Mouse (Mus musculus) liver, embryonic 11.5 days (tissue): ENCODE data around the gene Hspa8. TPM values are rescaled to one million over a fixed set of nuclear protein-coding genes. Genes with fewer than 3 reads are reported as not detected.
A peak's percentile ranks its signal among the peaks of the same experiment; 100 is the strongest.

ENCODE experiments used
- ATAC-seq: fragments of 200-750 bp; cut with Nextera tagmentation; replicated peaks from 2 replicates; pipeline ENCODE4 v1.8.0; 2017; ENCODE audit warnings: moderate number of reproducible peaks, mild to moderate bottlenecking, moderate TSS enrichment, moderate library complexity; ENCODE audit not compliant: low FRiP score
- DNase-seq: peaks from one replicate; pipeline ENCODE4 v3.0.0-alpha.2; 2017; ENCODE audit warnings: low spot score
- H3K27ac ChIP-seq: fragments of 300-500 bp; sonication (generic); 2 replicates; pipeline ENCODE4 v1.5.1; 2014; ENCODE audit warnings: mild to moderate bottlenecking, low read depth, low read length, control low read depth
- H3K27me3 ChIP-seq: fragments of 300-500 bp; sonication (generic); replicated peaks from 2 replicates; pipeline ENCODE4 v1.6.1; 2014; ENCODE audit warnings: low read length, mixed read lengths; ENCODE audit not compliant: control insufficient read depth, insufficient read depth
- H3K36me3 ChIP-seq: fragments of 300-500 bp; sonication (generic); 2 replicates; pipeline ENCODE4 v1.6.1; 2014; ENCODE audit warnings: mild to moderate bottlenecking, low read length, moderate library complexity, mixed read lengths; ENCODE audit not compliant: control insufficient read depth, insufficient read depth
- H3K4me1 ChIP-seq: fragments of 300-500 bp; sonication (generic); replicated peaks from 2 replicates; pipeline ENCODE4 v1.6.1; 2014; ENCODE audit warnings: low read length, mixed read lengths; ENCODE audit not compliant: control insufficient read depth, insufficient read depth
- H3K4me2 ChIP-seq: fragments of 300-500 bp; sonication (generic); 2 replicates; pipeline ENCODE4 v1.6.1; 2014; ENCODE audit warnings: mild to moderate bottlenecking, control low read depth, moderate library complexity
- H3K4me3 ChIP-seq: fragments of 300-500 bp; sonication (generic); 2 replicates; pipeline ENCODE4 v1.5.1; 2014; ENCODE audit warnings: low read depth, low read length, control low read depth
- H3K9ac ChIP-seq: fragments of 300-500 bp; sonication (generic); 2 replicates; pipeline ENCODE4 v1.6.1; 2014; ENCODE audit warnings: low read depth, low read length, control low read depth
- H3K9me3 ChIP-seq: fragments of 300-500 bp; sonication (generic); 2 replicates; pipeline ENCODE4 v1.6.1; 2016; ENCODE audit warnings: low read length, inconsistent platforms, mixed read lengths; ENCODE audit not compliant: control insufficient read depth
- WGBS: fragments of 180-500 bp; shearing (Covaris S2); extraction: QIAGEN DNeasy Blood & Tissue Kit; methylation state at CpG from one replicate; pipeline ENCODE4 v1.1.7; 2014; 5-methylcytosine and 5-hydroxymethylcytosine counted together
- polyA plus RNA-seq: library from polyadenylated mRNA; unstranded; fragments of >200 nt; fragmentation: Nextera tagmentation; extraction: Ambion mirVana; gene quantifications from 2 replicates; pipeline ENCODE4 v1.2.1, GENCODE M21; 2014

Hspa8 gene
- polyA plus RNA-seq, result 3,603 and 3,888 TPM in 2 replicates

DNA sequence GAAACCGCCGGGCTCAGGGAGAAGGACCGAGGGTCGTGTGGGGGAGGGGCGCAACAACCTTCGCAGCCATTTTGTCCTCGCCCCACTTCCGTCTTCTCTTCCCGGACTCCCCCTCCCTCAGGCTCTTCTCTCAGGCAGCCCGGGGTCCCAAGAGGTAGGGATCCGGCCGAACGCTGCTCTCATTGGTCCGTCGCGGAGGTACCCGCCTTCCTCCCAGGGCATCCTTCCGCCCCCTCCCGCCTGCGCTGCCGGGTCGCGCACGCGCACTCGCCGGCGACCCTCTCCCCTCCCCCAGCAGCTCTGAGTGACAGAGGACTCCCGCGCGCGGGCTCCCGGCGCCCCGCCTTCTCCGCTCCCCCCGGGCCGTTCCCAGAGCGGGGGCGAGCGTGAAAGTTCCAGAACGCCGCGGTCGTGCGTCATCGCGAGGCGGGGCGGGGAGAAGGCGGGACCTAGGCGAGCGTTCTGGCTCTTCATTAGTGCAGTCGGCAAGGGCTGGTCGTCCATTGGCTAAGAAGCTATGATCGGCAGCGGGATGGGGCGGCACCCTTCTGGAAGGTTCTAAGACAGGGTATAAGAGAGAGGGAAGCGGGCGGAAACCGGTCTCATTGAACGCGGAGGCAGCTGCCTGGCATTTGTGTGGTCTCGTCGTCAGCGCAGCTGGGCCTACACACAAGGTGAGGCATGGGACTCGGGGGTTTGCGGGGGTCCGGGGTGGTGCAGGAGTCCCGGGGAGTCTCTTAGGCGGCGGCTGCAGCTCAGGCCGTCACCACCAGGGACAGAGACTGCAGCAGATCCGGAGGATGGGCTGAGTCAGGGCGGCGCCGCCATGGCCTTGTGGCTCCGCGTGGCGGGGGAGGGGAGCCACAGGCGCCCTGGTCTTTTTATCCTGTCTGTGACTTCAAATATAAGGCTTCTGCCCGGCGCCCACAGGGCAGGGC is at the start of gene Hspa8:
Gene Hspa8, plus strand, starts transcription at position 310 of the 938 bp plus-strand sequence.
- H3K27me3 ChIP-seq, result no peaks in the 10 kb centered on the region
- peak; percentile 100 for DNase-seq
- H3K9ac ChIP-seq, result peak within 1 kb of the TSS; percentile 100
- WGBS, result under 1% methylated on average over 82 of the region's 83 CpGs
- peak within 1 kb of the TSS; percentile 99 for H3K27ac ChIP-seq
- H3K4me3 ChIP-seq, result peak within 1 kb of the TSS; percentile 99
- peaks cover 17% of the 10 kb centered on the region for H3K36me3 ChIP-seq
- peak; percentile 91 for ATAC-seq
- H3K9me3 ChIP-seq, result no peaks in the 10 kb centered on the region
- peak within 1 kb of the TSS; percentile 90 for H3K4me2 ChIP-seq
- H3K4me1 ChIP-seq, result peaks cover 22% of the 10 kb centered on the region

DNA sequence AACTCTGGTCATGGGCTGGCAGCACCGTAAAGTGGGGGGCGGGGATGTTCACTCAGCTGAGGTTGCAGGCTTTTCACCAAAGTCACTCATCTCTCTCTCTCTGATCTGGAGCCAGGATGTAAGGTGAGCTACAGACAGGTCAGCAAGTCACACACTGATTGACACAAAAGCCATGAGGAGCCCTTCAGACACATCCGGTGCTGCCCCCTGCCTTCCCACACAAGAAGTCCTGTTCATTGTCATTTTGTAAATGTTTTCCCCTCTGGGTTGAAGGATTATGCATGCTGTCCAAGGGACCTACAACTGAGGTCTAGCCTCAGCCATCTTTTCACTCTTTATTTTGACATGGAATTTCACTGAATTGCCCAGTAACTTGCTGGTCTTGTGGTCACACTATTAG is 49.0 kb upstream of the Hspa8 start:
- Histone ChIP-seq H3K27ac (no peak overlapping the region), H3K36me3 (no peaks in the 10 kb centered on the region), H3K9ac (no peak overlapping the region), H3K9me3 (no peaks in the 10 kb centered on the region), H3K4me1 (peaks cover 4% of the 10 kb centered on the region; the same call in 1 of the 2 replicates), H3K4me2 (no peak overlapping the region), H3K4me3 (no peak overlapping the region), H3K27me3 (no peaks in the 10 kb centered on the region)
- 58% methylated on average over 3 of the region's 3 CpGs for WGBS
- no peak for DNase-seq
- ATAC-seq, result no peak

DNA sequence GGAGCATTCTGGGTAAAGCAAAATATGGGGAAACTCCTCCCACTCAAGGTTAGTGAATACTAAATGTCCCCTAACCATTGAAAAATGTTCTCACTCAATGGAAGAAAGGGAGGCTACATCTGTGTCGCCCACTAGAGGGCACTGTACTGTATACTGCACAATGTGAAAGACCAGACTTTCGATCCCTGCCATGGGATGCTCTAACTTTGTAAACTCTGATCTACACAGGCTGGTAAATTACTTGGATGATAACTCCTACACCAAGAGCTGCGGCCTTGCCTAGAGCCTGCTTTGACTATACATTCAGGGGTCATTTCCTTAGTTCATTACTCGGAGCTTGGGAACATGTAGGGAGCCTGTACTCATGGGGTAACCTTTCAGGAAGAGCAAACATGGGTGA is 44.4 kb upstream of the Hspa8 start:
- no peak overlapping the region for H3K27ac ChIP-seq
- no peak overlapping the region for H3K9ac ChIP-seq
- H3K4me2 ChIP-seq, result peak overlapping the region; percentile 58
- no peaks in the 10 kb centered on the region for H3K27me3 ChIP-seq
- H3K9me3 ChIP-seq, result no peaks in the 10 kb centered on the region
- peaks cover 9% of the 10 kb centered on the region for H3K4me1 ChIP-seq
- DNase-seq (peak; percentile 57), ATAC-seq (no peak; the same call in 1 of the 2 replicates)
- H3K36me3 ChIP-seq, result no peaks in the 10 kb centered on the region
- peak overlapping the region; percentile 28 for H3K4me3 ChIP-seq
- 14% methylated on average over 4 of the region's 4 CpGs for WGBS

DNA sequence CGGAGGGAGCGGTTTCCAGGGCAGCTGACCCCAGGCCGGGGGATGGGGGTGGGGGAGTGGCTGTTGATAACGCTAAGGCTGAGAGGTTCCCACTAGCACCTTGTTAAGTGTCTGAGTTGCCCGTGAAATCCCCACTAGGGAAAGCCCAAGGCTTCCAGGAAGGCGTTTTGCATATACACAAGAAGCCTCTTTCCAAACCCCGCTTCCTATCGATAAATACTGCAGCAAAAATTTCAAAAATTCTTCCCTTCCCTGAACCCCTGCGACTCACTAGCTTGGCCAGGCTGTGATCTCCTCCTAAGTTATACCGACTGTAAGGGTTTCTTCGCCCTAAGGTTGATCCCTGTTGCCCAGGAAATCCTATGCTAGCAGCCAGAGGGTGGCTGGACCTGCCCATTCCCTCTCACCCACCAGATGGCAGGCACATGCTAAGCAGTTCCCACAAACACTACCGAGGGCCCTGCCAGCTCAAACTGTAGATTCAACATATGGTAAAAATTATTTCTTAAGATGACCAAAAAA is 43.6 kb upstream of the Hspa8 start:
- WGBS, result 11% methylated on average over 12 of the region's 12 CpGs
- 0 out of 2 replicates have a peak overlapping the region, but pooled peaks have one; percentile 27 for H3K9ac ChIP-seq
- H3K4me1 ChIP-seq, result peaks cover 9% of the 10 kb centered on the region

DNA sequence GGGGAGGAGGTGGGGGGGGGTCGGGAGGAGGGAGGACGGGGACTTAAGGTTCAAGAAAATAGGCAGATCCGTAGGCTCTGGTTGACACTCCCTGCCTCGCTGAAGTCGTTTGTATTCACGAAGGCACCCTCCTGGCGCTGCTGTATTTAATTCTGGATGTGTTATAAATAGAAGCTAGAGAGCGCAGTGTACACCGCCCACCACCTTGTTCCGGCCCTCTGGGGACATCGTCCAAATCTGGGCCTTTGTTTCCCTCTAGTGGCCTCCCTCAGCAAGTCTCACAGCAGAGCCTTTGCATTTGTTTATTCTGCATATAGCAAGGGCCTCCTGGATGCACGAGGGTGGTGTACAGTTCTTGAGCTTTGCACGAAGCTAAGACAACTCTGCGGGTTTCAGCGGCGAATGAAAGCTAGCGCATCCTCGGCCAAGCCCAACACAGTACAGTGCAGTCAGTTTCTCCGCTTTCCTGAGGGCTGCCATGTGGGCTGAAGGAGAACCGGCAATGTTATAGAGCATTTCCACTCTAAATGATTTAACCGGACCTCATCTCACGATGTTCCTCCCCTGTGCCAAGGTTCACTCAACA is 43.0 kb upstream of the Hspa8 start:
- Histone ChIP-seq H3K27ac (no peak overlapping the region), H3K4me1 (peaks cover 9% of the 10 kb centered on the region), H3K4me3 (peak overlapping the region; percentile 8; the same call in 1 of the 2 replicates), H3K36me3 (no peaks in the 10 kb centered on the region), H3K4me2 (peak overlapping the region; percentile 58), H3K27me3 (no peaks in the 10 kb centered on the region), H3K9ac (no peak overlapping the region), H3K9me3 (no peaks in the 10 kb centered on the region)
- 14% methylated on average over 22 of the region's 22 CpGs for WGBS
- ATAC-seq (peak; percentile 81), DNase-seq (peak; percentile 56)

More for the DNA sequence above, 43.6 kb upstream of the Hspa8 start:
- Histone ChIP-seq H3K4me2 (peak overlapping the region; percentile 58), H3K9me3 (no peaks in the 10 kb centered on the region), H3K36me3 (no peaks in the 10 kb centered on the region), H3K27me3 (no peaks in the 10 kb centered on the region), H3K4me3 (peak overlapping the region; percentile 21; the same call in 1 of the 2 replicates), H3K27ac (no peak overlapping the region)
- ATAC-seq (peak; percentile 73), DNase-seq (no peak)

DNA sequence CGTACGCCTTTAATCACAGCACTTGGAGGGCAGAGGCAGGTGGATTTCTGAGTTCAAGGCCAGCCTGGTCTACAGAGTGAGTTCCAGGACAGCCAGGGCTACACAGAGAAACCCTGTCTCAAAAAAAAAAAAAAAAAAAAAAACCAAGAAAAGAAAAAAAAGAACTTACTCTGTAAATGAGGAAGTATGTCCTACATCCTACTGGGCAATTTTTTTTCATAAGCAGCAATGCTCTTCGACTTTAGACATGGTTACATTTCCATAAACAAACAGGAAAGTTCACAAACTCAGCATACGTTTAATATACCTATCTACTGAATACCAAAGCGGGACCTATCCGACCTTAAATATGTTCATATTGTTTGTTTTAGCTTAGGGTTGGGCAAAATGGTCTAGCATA is 38.4 kb upstream of the Hspa8 start:
- DNase-seq, result no peak
- peaks cover under 1% of the 10 kb centered on the region for H3K4me1 ChIP-seq
- H3K27ac ChIP-seq, result no peak overlapping the region
- no peaks in the 10 kb centered on the region for H3K36me3 ChIP-seq
- no peaks in the 10 kb centered on the region for H3K9me3 ChIP-seq
- H3K9ac ChIP-seq, result no peak overlapping the region
- no peak overlapping the region for H3K4me3 ChIP-seq
- ATAC-seq, result no peak
- no peak overlapping the region for H3K4me2 ChIP-seq
- WGBS, result 81% methylated on average over 6 of the region's 6 CpGs
- H3K27me3 ChIP-seq, result no peaks in the 10 kb centered on the region

DNA sequence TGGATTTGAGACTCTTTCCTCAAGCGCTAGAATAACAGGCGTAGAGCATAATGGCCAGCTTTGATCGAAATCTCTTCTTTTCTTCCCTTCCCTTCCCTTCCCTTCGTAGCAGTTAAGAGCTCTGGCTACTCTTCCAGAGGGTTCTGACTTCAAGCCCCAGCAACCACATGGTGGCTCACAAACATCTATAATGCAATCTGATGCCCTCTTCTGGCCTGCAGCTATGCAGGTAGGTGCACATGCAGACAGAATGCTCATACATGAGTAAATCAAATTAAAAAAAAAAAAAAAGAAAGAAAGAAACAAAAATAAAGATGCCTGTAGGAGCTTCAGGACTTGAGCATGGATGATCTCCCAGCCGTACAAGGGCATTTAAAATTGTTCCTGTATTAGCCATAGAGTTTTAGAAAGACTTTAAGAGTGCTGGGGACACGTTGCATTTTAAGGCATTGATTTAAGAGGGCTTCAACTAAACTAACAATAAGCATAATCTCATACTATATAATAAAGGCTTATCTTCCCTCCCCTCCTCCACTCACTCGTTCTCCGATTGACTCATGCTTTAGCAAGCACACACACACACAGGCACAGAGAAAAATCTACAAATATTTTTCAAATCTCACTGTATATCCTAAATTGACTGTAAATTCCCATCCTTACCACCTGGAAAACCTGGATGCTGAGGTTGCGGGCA is 35.8 kb upstream of the Hspa8 start:
- DNase-seq (no peak), ATAC-seq (no peak)
- no peak overlapping the region for H3K4me3 ChIP-seq
- no peaks in the 10 kb centered on the region for H3K4me1 ChIP-seq
- H3K4me2 ChIP-seq, result no peak overlapping the region
- no peak overlapping the region for H3K27ac ChIP-seq
- no peaks in the 10 kb centered on the region for H3K27me3 ChIP-seq
- H3K9ac ChIP-seq, result no peak overlapping the region
- H3K9me3 ChIP-seq, result no peaks in the 10 kb centered on the region
- no peaks in the 10 kb centered on the region for H3K36me3 ChIP-seq
- 77% methylated on average over 8 of the region's 9 CpGs for WGBS

DNA sequence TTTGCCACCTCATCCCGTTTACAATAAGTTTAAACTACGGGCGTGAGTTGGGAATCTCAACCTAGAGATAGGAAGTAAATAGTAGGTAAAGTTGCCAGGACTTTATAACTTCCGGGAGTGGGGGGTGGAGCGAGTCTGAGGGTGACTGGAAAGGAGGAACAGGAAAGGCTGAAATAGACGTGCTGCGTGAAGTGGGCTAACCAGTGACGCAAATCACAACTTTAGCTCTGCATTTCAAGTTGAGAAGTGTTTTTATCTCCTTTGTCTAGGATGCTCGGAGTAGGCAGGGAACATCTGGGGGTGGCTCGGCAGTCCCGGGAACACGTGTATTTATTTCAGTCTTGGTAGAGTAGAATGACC is 35.2 kb upstream of the Hspa8 start:
- WGBS, result 51% methylated on average over 12 of the region's 12 CpGs
- Histone ChIP-seq H3K9me3 (no peaks in the 10 kb centered on the region), H3K4me1 (0 out of 2 replicates have a peak, but pooled peaks cover 4% of the 10 kb centered on the region), H3K9ac (no peak overlapping the region), H3K4me3 (no peak overlapping the region), H3K4me2 (no peak overlapping the region), H3K27me3 (no peaks in the 10 kb centered on the region), H3K27ac (no peak overlapping the region), H3K36me3 (no peaks in the 10 kb centered on the region)
- ATAC-seq (no peak), DNase-seq (no peak)
